Mouse (Mus musculus) heart, adult 2 months (tissue): ENCODE measurements around the gene Atraid. TPM values are rescaled to one million over a fixed set of nuclear protein-coding genes. Genes with fewer than 3 reads are reported as not detected.
"Not testable (repeated sequence)": the region's sequence is repeated elsewhere in the genome, so short reads cannot be mapped to it uniquely, and the experiment has no call there.

Experiments
- DNase-seq, 2 experiments: peaks; one replicate each; pipeline ENCODE4 v3.0.0; 2021
- H3K27ac ChIP-seq: fragments of 200-600 bp; 2 replicates; pipeline ENCODE4 v1.8.1; 2022
- H3K27me3 ChIP-seq: fragments of 200-500 bp; 2 replicates; pipeline ENCODE4 v1.6.1; 2012; ENCODE audit warnings: mild to moderate bottlenecking, low read length, inconsistent platforms, mixed read lengths; ENCODE audit not compliant: control insufficient read depth, insufficient read depth
- H3K36me3 ChIP-seq: fragments of 200-500 bp; 2 replicates; pipeline ENCODE4 v1.6.1; 2012; ENCODE audit warnings: low read length, inconsistent platforms; ENCODE audit not compliant: control insufficient read depth, insufficient read depth
- H3K4me1 ChIP-seq: fragments of 200-500 bp; 2 replicates; pipeline ENCODE4 v1.6.1; 2011; ENCODE audit warnings: low read length; ENCODE audit not compliant: control insufficient read depth, insufficient read depth
- H3K4me3 ChIP-seq: fragments of 200-600 bp; 2 replicates; pipeline ENCODE4 v1.8.1; 2022
- H3K79me2 ChIP-seq: fragments of 200-500 bp; replicated peaks from 2 replicates; pipeline ENCODE4 v1.6.1; 2012; ENCODE audit warnings: mild to moderate bottlenecking, inconsistent platforms, low read length, moderate library complexity, mixed read lengths; ENCODE audit not compliant: control insufficient read depth, insufficient read depth
- H3K9ac ChIP-seq: fragments of 200-500 bp; 2 replicates; pipeline ENCODE4 v1.6.1; 2012; ENCODE audit warnings: low read depth, mild to moderate bottlenecking, control low read depth, inconsistent platforms, low read length, mixed read lengths
- CTCF ChIP-seq: fragments of 200-600 bp; IDR thresholded peaks from 2 replicates; pipeline ENCODE4 v1.8.1; 2022; ENCODE audit warnings: antibody characterized with exemption, mild to moderate bottlenecking, moderate library complexity
- EP300 ChIP-seq: fragments of 200-500 bp; IDR thresholded peaks from 2 replicates; pipeline ENCODE4 v1.6.1; 2011; ENCODE audit warnings: low read depth, low read length, control low read depth; ENCODE audit not compliant: insufficient read depth
- POLR2A ChIP-seq: fragments of 200-500 bp; IDR thresholded peaks from 2 replicates; pipeline ENCODE4 v1.6.1; 2011; ENCODE audit warnings: mild to moderate bottlenecking, low read depth, low read length, control low read depth; ENCODE audit not compliant: insufficient read depth
- WGBS: fragments of 180-500 bp; shearing (Covaris S2); methylation state at CpG from one replicate; pipeline ENCODE4 v1.1.7; 2018; 5-methylcytosine and 5-hydroxymethylcytosine counted together
- intact Hi-C: fragments of 180-260 bp; cut with DNase I; formaldehyde crosslinking; loops from one replicate; pipeline ENCODE4 v1.15.1; 2025
- polyA plus RNA-seq: library from polyadenylated mRNA; depleted of rRNA; stranded (reverse); fragments of >200 nt; gene quantifications from 2 replicates; pipeline ENCODE4 v1.2.3, GENCODE M21; 2012
- total RNA-seq, 2 experiments: library from RNA; stranded (reverse); gene quantifications; 2 replicates each; pipeline ENCODE4 v1.2.3; 2021

Gene Atraid
- total and polyA plus RNA-seq, 3 experiments = 44.2 to 100 (median 45.6) TPM

- Histone ChIP-seq H3K27ac (no peak overlapping the region), H3K4me3 (no peak overlapping the region), H3K79me2 (no peaks in the 10 kb centered on the region), H3K4me1 (no peaks in the 10 kb centered on the region), H3K27me3 (no peaks in the 10 kb centered on the region), H3K9ac (no peak overlapping the region), H3K36me3 (no peaks in the 10 kb centered on the region)
- no peak for TF ChIP-seq POLR2A
- TF ChIP-seq CTCF = no peak
- TF ChIP-seq EP300 = no peak
- WGBS = 67% methylated on average over 3 of the region's 3 CpGs
- DNase-seq = no peak
- intact Hi-C loops = no loop called here
Measured at GRCm38 (mm10) chr5:31012737-31013136, 35.4 kb upstream of the Atraid start.

- WGBS = 16% methylated on average over 2 of the region's 2 CpGs
- no peak overlapping the region for H3K4me3 ChIP-seq
- H3K9ac ChIP-seq = no peak overlapping the region
- intact Hi-C loops = no loop called here
- H3K27ac ChIP-seq = no peak overlapping the region
- H3K27me3 ChIP-seq = no peaks in the 10 kb centered on the region
- TF ChIP-seq CTCF = no peak
- TF ChIP-seq EP300 = no peak
- TF ChIP-seq POLR2A = no peak
- H3K4me1 ChIP-seq = no peaks in the 10 kb centered on the region
- no peaks in the 10 kb centered on the region for H3K79me2 ChIP-seq
- H3K36me3 ChIP-seq = no peaks in the 10 kb centered on the region
- no peak for DNase-seq
Measured at GRCm38 (mm10) chr5:31015913-31016312, 32.2 kb upstream of the Atraid start.

GRCm38 (mm10) chr5:31021790-31022189, 26.3 kb upstream of the Atraid start:
- H3K27ac ChIP-seq, H3K27me3 ChIP-seq, H3K9ac ChIP-seq, intact Hi-C loops, H3K4me3 ChIP-seq, H3K36me3 ChIP-seq, H3K4me1 ChIP-seq, DNase-seq, H3K79me2 ChIP-seq: not testable (repeated sequence)
- WGBS = 84% methylated on average over 5 of the region's 5 CpGs

- no peak overlapping the region for H3K9ac ChIP-seq
- TF ChIP-seq EP300 (no peak), CTCF (no peak), POLR2A (no peak)
- H3K79me2 ChIP-seq = no peaks in the 10 kb centered on the region
- 78% methylated on average over 1 of the region's 1 CpGs for WGBS
- no peak overlapping the region for H3K4me3 ChIP-seq
- H3K27me3 ChIP-seq = no peaks in the 10 kb centered on the region
- intact Hi-C loops = no loop called here
- H3K36me3 ChIP-seq = no peaks in the 10 kb centered on the region
- no peak overlapping the region for H3K27ac ChIP-seq
- DNase-seq = no peak
- no peaks in the 10 kb centered on the region; the same call in 1 of the 2 replicates for H3K4me1 ChIP-seq
Measured at GRCm38 (mm10) chr5:31022690-31023089, 25.4 kb upstream of the Atraid start.

- WGBS = 34% methylated on average over 4 of the region's 4 CpGs
- no peak overlapping the region for H3K9ac ChIP-seq
- H3K27ac ChIP-seq = no peak overlapping the region
Measured at GRCm38 (mm10) chr5:31023254-31023653, 24.9 kb upstream of the Atraid start.

GRCm38 (mm10) chr5:31024641-31025040, 23.5 kb upstream of the Atraid start:
- no peaks in the 10 kb centered on the region for H3K36me3 ChIP-seq
- no peak overlapping the region for H3K27ac ChIP-seq
- H3K4me1 ChIP-seq = no peaks in the 10 kb centered on the region; the same call in 1 of the 2 replicates
- TF ChIP-seq EP300 (no peak), CTCF (no peak), POLR2A (no peak)
- intact Hi-C loops = no loop called here
- no peaks in the 10 kb centered on the region for H3K27me3 ChIP-seq
- DNase-seq = no peak
- no peaks in the 10 kb centered on the region for H3K79me2 ChIP-seq
- H3K4me3 ChIP-seq = no peak overlapping the region
- H3K9ac ChIP-seq = no peak overlapping the region

More at GRCm38 (mm10) chr5:31023254-31023653, 24.9 kb upstream of the Atraid start:
- Histone ChIP-seq H3K4me3 (no peak overlapping the region), H3K79me2 (no peaks in the 10 kb centered on the region), H3K27me3 (no peaks in the 10 kb centered on the region), H3K4me1 (no peaks in the 10 kb centered on the region; the same call in 1 of the 2 replicates), H3K36me3 (no peaks in the 10 kb centered on the region)
- TF ChIP-seq EP300 = no peak
- TF ChIP-seq POLR2A = no peak
- TF ChIP-seq CTCF = no peak
- DNase-seq = no peak
- intact Hi-C loops = no loop called here
